Mouse (Mus musculus): ENCODE data around the gene Upf3a.

DNA sequence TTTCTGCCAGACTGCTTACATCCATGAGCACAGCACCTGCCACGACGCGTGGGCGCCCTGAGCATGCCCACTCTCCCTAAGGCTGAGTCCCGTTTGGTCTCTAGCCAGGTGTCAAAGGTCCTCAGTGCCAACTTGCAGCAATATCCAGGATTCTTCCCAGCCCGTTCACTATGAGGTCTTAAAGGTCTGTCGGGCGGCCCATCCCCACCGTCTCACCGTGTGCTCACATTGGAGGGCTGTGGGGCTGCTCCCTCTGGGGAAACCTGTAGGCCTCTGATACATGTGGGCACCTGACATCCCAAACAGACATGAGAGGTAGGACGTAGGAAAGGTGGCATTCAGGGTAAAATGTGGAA lies 8.3 kb downstream of the Upf3a start:
- no peak for TF ChIP-seq CTCF (conservative IDR thresholded peaks at IDR 0.05 in 1 of 2, IDR thresholded peaks at IDR 0.05 in 1 of 2; ENCODE audit: low read depth in 2 of 2, low read length in 2 of 2)
- TF ChIP-seq NRF1 (IDR thresholded peaks at IDR 0.05; ENCODE audit: low read depth, low read length), result no peak
- no peak for TF ChIP-seq POLR2A (IDR thresholded peaks at IDR 0.05; ENCODE audit: low read depth, low read length)
- TF ChIP-seq ZNF384 (IDR thresholded peaks at IDR 0.05; ENCODE audit: low read depth, low read length), result no peak
- TF ChIP-seq EP300 (IDR thresholded peaks at IDR 0.05; ENCODE audit: low read length), result no peak
- TF ChIP-seq E2F4 (IDR thresholded peaks at IDR 0.05; ENCODE audit: insufficient replicate concordance, low read depth, low read length), result no peak
- no peak for TF ChIP-seq ZMIZ1 (IDR thresholded peaks at IDR 0.05; ENCODE audit: low read depth, low read length)
- no peak for TF ChIP-seq MAX (IDR thresholded peaks at IDR 0.05; ENCODE audit: low read length)
- no peak for TF ChIP-seq ETS1 (conservative IDR thresholded peaks at IDR 0.05; ENCODE audit: low read depth, low read length)
- no peak for TF ChIP-seq MAZ (IDR thresholded peaks at IDR 0.05; ENCODE audit: low read depth, low read length)
